Mouse (Mus musculus): Measurements from ENCODE around the gene Sh3bp1. TPM values are rescaled to one million over a fixed set of nuclear protein-coding genes. Genes with fewer than 3 reads are reported as not detected.
"Not testable (repeated sequence)": the region's sequence is repeated elsewhere in the genome, so short reads cannot be mapped to it uniquely, and the experiment has no call there.

Sh3bp1 gene
- polyA plus RNA-seq, 1 experiment from 2014 or later = 34.8 TPM

DNA sequence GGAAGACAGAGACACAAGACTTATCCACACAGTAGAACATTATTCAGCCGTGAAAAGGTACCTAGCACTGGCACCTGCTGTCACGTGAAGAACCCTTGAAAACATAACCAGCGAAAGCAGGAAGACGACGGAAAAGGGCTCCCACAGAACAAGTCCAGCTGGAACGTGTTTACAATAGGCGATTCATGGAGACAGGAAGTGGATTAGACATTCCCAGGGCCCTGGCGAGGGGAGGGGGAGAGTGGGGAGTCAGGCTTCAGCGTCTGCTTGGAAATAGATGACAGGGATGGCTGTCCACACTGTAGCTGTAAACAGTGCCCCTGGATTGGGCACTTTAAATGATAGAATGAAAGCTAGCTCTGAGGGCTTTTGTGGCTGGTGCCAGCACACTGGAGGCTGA is 31.2 kb upstream of the Sh3bp1 start:
- Histone ChIP-seq H3K4me2 (no peak overlapping the region; the same call in 1 of the 2 replicates), H3K27me3 (replicated peaks) (no peaks in the 10 kb centered on the region), H3K9ac (no peak overlapping the region), H3K36me3 (no peaks in the 10 kb centered on the region), H3K4me3 (replicated peaks) (no peak overlapping the region), H3K27ac (peak overlapping the region; percentile 91), H3K4me1 (peaks cover 22% of the 10 kb centered on the region), H3K9me3 (no peaks in the 10 kb centered on the region)
- 9% methylated on average over 9 of the region's 9 CpGs for WGBS
- ATAC-seq (ENCODE audit: insufficient read depth, low FRiP score, low read depth) = peak; percentile 65

DNA sequence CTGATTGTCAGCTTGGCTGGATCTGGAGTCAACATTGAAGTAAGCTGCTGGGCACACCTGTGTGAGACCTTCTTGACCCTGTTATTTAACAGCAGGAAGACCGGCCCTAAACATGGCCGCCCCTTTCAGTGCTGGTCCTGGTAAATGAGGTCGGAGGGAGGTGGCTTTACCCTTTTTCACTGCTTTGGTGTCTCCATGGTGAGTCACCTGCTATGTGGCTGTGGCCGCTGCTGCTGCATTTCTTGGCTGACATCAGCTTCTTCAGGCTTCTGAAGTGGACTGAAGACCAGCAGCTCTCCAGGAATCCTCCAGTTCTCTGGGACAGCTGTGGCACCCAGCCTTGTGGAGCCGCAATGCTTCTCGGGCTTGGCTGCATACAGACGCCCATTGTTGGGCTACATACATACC is 30.7 kb upstream of the Sh3bp1 start:
- peak; percentile 52; the same call in 1 of the 2 replicates for ATAC-seq (ENCODE audit: insufficient read depth, low FRiP score, low read depth)
- H3K4me1 ChIP-seq = peaks cover 18% of the 10 kb centered on the region
- no peaks in the 10 kb centered on the region for H3K27me3 ChIP-seq (replicated peaks)
- peak overlapping the region; percentile 91 for H3K27ac ChIP-seq
- 40% methylated on average over 7 of the region's 7 CpGs for WGBS
- no peaks in the 10 kb centered on the region for H3K9me3 ChIP-seq
- no peak overlapping the region for H3K9ac ChIP-seq
- no peak overlapping the region; the same call in 1 of the 2 replicates for H3K4me2 ChIP-seq
- H3K4me3 ChIP-seq (replicated peaks) = no peak overlapping the region
- no peaks in the 10 kb centered on the region for H3K36me3 ChIP-seq

DNA sequence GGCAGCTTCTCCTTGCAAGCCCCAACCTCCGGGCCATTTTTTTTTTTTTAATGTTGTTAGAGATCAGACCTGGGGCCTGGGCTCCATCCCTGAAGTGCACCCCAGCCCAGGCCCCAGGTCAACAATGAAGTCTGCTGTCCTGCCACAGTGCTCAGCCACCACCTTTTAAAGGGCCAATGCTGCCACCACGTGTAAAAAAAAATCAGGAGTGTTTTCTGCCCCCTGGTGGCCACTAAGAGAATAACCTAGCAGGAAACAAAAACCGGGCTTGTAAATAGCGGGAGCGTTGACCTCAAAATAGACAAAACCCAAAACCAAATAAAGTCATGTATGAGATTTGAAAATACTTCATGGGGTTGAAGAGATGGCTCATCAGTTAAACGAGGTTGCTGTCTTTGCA is 29.8 kb upstream of the Sh3bp1 start:
- H3K36me3 ChIP-seq = no peaks in the 10 kb centered on the region
- H3K4me3 ChIP-seq (replicated peaks) = no peak overlapping the region
- peaks cover 16% of the 10 kb centered on the region for H3K4me1 ChIP-seq
- no peaks in the 10 kb centered on the region for H3K27me3 ChIP-seq (replicated peaks)
- H3K9ac ChIP-seq = no peak overlapping the region
- WGBS = 27% methylated on average over 6 of the region's 6 CpGs
- no peak overlapping the region for H3K4me2 ChIP-seq
- ATAC-seq (ENCODE audit: insufficient read depth, low FRiP score, low read depth) = no peak
- H3K27ac ChIP-seq = no peak overlapping the region
- H3K9me3 ChIP-seq = no peaks in the 10 kb centered on the region

DNA sequence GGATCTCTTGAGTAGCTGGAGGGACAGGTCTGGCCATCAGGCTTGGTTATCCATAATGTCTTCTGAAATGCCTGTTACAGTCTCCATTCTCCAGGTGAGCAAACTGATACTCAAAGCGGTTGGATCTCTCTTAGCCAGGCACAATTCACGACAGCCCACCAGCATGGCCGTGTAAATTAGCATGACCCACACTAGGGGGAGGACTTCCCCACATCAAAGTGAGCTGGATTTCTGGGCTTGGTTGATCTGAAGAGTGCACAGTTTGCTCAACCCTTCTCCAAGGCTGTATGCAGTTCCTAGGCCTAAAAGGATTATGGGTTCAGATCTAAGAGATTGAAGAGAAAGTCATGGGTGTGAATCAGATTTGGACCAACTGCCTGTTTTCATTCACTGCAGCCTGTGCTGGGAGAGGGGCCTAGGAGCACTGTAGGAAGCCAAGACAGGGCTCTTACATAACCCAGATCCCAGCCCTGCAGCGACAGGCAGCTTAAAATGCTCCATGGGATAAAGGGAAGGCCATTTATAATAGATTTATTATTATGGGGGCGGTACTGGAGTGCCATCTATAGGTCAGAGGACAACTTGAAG is 27.5 kb upstream of the Sh3bp1 start:
- WGBS = 35% methylated on average over 5 of the region's 5 CpGs
- H3K27ac ChIP-seq = no peak overlapping the region

DNA sequence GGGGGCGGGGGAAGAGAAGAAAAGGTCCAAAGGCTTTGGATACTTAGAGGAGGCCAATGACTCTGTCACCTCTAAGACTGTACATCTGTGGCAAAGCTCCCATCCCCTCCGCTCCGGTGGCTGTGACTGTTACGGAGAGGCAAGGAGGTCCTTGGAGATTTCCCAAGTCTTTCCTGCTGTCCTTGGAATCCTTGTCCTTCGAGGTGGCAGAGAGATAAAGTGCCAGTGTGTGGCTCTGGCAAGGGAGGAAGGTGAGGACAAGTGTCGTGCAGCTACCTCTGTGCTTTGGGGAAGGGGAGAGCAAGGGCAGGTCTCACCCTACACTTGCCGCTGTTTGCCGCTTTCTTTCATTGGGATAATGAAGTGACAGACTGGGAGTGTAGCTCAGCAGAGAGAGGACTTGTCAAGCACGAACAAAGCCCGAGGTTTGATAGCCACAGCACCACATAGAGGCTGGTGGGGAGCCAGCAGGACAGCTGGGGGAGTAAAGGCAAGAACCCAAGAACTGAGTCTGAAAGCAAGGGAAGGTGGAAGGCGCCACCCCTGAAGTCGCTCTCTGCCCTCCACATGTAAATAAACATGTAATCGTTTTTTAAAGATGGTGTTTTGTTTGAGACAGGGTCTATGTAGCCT is 25.6 kb upstream of the Sh3bp1 start:
- Histone ChIP-seq H3K27me3 (replicated peaks) (no peaks in the 10 kb centered on the region), H3K9ac (no peak overlapping the region), H3K4me1 (peaks cover 19% of the 10 kb centered on the region), H3K4me2 (no peak overlapping the region), H3K27ac (no peak overlapping the region), H3K9me3 (no peaks in the 10 kb centered on the region), H3K36me3 (no peaks in the 10 kb centered on the region), H3K4me3 (replicated peaks) (no peak overlapping the region)
- WGBS = 56% methylated on average over 13 of the region's 13 CpGs
- ATAC-seq (ENCODE audit: insufficient read depth, low FRiP score, low read depth) = no peak

More for the DNA sequence above, 27.5 kb upstream of the Sh3bp1 start:
- Histone ChIP-seq H3K4me2 (no peak overlapping the region), H3K36me3 (no peaks in the 10 kb centered on the region), H3K4me1 (peaks cover 27% of the 10 kb centered on the region), H3K9ac (no peak overlapping the region), H3K27me3 (replicated peaks) (no peaks in the 10 kb centered on the region), H3K4me3 (replicated peaks) (no peak overlapping the region), H3K9me3 (no peaks in the 10 kb centered on the region)
- no peak for ATAC-seq (ENCODE audit: insufficient read depth, low FRiP score, low read depth)

DNA sequence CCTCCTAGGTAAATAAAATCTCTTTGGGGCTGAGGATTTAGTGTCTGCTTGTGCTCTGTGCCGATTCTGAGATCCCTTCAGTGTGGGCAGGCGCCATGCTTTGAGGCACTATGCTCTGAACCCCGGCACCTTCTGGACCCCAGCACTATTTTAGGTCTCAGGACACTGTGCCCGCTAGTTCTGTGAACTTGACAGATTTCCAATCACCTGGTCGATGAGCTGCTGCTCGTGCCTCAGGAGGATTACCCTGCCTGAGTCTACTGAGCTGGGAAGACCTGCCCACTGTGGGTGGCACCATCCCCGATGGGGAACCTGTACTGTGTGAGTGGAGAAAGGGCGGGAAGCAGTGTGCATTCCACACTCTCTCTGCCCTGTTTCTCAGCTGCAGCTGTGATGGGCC is 24.6 kb upstream of the Sh3bp1 start:
- ATAC-seq (ENCODE audit: insufficient read depth, low FRiP score, low read depth) = no peak
- Histone ChIP-seq H3K36me3 (peaks cover 4% of the 10 kb centered on the region; the same call in 1 of the 2 replicates), H3K4me3 (replicated peaks) (no peak overlapping the region), H3K27me3 (replicated peaks) (no peaks in the 10 kb centered on the region), H3K4me1 (peaks cover 28% of the 10 kb centered on the region), H3K27ac (peak overlapping the region; percentile 99), H3K4me2 (no peak overlapping the region), H3K9ac (no peak overlapping the region), H3K9me3 (no peaks in the 10 kb centered on the region)
- 60% methylated on average over 8 of the region's 8 CpGs for WGBS

DNA sequence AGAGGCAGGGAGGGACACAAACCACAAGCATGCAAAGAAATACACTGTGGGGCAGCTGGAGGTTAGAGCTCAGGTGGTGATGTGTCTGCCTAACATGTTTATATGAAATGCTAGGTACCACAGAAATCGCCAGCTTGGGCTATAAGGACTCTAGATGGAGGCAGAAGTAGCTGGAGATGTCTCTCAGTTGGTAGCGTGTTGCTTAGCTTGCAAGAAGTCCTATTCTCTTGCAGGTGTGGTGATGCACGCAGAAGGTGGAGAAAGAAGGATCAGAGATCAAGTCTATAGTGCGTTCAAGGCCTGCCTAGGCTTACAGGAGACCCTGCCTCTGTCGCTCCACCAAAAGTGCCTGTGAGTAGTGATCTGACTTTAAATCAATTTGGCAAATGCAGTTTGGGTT is 24.0 kb upstream of the Sh3bp1 start:
- peak overlapping the region; percentile 71 for H3K4me2 ChIP-seq
- no peaks in the 10 kb centered on the region for H3K9me3 ChIP-seq
- peaks cover 33% of the 10 kb centered on the region for H3K4me1 ChIP-seq
- WGBS = 72% methylated on average over 5 of the region's 5 CpGs
- peaks cover 6% of the 10 kb centered on the region; the same call in 1 of the 2 replicates for H3K36me3 ChIP-seq
- no peak overlapping the region for H3K9ac ChIP-seq
- H3K27me3 ChIP-seq (replicated peaks) = no peaks in the 10 kb centered on the region
- H3K27ac ChIP-seq = peak overlapping the region; percentile 99
- ATAC-seq (ENCODE audit: insufficient read depth, low FRiP score, low read depth) = no peak
- no peak overlapping the region for H3K4me3 ChIP-seq (replicated peaks)

DNA sequence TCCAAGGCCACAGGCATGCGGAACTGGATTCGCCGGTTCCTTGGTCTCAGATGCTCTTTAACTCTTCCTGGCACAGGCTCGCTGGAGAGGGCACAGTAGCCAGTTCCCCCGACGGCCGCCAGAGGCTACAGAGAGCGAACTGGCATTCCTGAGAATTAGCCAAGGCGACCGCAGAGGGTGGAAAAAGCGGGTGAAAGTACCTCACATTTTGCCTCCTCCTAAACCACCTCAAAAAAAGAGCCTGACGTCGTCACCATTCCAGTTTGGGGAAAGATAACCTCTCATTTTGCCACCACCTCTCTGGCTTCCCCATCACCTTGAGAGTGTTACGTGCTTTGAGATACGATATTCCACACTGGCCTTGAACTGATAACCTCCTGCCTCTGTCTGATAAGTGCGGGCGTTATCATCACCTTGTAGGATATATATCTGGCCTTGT is 23.3 kb upstream of the Sh3bp1 start:
- peak overlapping the region; percentile 37 for H3K9ac ChIP-seq
- peak; percentile 54 for ATAC-seq (ENCODE audit: insufficient read depth, low FRiP score, low read depth)
- H3K36me3 ChIP-seq = peaks cover 10% of the 10 kb centered on the region; the same call in 1 of the 2 replicates
- H3K9me3 ChIP-seq = no peaks in the 10 kb centered on the region
- peak overlapping the region; percentile 81 for H3K4me3 ChIP-seq (replicated peaks)
- WGBS = 3% methylated on average over 17 of the region's 17 CpGs
- H3K27me3 ChIP-seq (replicated peaks) = no peaks in the 10 kb centered on the region
- peaks cover 34% of the 10 kb centered on the region for H3K4me1 ChIP-seq
- peak overlapping the region; percentile 99 for H3K27ac ChIP-seq
- H3K4me2 ChIP-seq = peak overlapping the region; percentile 71

DNA sequence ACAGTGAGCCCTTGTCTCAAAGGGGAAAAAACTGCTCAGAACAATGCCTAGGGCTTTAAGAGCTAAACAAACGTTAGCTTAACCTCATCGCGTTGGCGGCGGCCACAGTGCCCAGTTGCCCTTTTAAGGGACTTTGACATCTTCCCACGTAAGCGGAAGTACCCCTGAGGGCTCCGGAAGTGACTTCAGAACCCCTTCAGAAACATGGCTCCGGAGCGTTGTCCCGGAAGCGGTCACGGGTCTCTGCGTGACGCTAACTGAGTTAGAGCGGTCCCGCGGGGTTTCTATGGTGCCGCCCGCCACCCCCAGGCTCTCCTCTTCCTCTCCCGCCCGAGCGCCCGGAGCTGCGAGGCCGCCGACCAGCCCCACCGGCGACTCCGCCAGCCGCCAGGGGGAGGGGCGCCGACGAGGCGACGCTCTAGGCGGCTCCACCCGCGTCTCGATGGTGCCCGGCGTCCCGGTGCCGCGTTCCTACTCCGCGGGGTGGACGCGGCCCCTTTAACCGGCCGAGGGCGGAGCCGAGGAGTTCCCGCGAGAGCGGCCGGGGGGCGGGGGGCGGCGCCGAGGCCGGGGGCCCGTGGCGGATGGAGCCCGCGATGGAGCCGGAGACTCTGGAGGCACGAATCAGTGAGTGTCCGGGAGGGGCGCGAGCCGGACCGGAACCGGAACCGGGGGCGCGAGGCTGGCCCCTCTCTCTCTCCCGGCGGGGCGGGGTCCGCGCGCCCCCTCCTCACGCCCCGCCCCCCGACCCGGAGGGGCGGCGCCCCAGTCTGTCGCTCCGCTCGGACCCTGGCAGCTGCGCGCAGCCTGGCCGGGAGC is 22.4 kb upstream of the Sh3bp1 start, which contains the start of gene Gga1:
TSS of gene Gga1 (plus strand) at position 200 of the 819 bp plus-strand sequence.
- peaks cover 34% of the 10 kb centered on the region for H3K4me1 ChIP-seq
- peak within 1 kb of the TSS; percentile 81 for H3K4me3 ChIP-seq (replicated peaks)
- ATAC-seq (ENCODE audit: insufficient read depth, low FRiP score, low read depth) = peak; percentile 88
- H3K4me2 ChIP-seq = peak within 1 kb of the TSS; percentile 71
- H3K27me3 ChIP-seq (replicated peaks) = no peaks in the 10 kb centered on the region
- peak within 1 kb of the TSS; percentile 99 for H3K27ac ChIP-seq
- under 1% methylated on average over 66 of the region's 95 CpGs for WGBS
- H3K9ac ChIP-seq = peak within 1 kb of the TSS; percentile 84
- H3K36me3 ChIP-seq = peaks cover 18% of the 10 kb centered on the region
- H3K9me3 ChIP-seq = no peaks in the 10 kb centered on the region

DNA sequence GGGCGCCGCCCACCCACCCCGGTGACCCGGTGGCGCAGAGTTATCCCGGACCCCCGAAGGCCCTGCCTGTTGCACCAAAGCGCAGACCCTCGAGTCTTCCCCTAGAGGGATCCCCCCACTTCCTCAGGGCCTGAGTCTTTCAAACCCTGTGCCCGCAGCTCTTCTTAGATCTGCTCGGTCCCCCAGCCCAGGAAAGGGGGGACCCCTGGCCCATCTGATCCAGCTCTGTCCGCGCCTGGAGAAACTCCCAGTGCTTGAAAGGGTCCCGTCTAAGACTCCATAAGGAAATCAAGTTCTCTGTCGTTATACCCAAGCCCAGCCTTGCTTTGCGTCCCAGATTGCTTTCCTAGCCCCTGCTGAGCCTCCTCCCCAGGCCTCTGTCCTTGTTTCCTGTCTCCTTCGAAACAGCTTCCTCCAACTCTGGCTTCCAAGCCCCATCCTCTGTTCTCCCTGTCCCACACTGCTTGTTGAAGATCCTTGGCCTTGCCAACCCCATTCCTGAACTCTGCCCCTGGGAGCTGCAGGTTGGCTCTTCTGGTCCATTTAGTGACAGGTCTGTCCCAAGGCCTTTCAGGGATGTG is 21.7 kb upstream of the Sh3bp1 start:
- Histone ChIP-seq H3K4me3 (replicated peaks) (peak overlapping the region; percentile 81), H3K4me1 (peaks cover 34% of the 10 kb centered on the region), H3K9me3 (no peaks in the 10 kb centered on the region), H3K27me3 (replicated peaks) (no peaks in the 10 kb centered on the region), H3K9ac (peak overlapping the region; percentile 84), H3K4me2 (peak overlapping the region; percentile 71), H3K36me3 (peaks cover 21% of the 10 kb centered on the region), H3K27ac (peak overlapping the region; percentile 99)
- 0% methylated on average over 17 of the region's 17 CpGs for WGBS
- peak; percentile 4; the same call in 1 of the 2 replicates for ATAC-seq (ENCODE audit: insufficient read depth, low FRiP score, low read depth)

DNA sequence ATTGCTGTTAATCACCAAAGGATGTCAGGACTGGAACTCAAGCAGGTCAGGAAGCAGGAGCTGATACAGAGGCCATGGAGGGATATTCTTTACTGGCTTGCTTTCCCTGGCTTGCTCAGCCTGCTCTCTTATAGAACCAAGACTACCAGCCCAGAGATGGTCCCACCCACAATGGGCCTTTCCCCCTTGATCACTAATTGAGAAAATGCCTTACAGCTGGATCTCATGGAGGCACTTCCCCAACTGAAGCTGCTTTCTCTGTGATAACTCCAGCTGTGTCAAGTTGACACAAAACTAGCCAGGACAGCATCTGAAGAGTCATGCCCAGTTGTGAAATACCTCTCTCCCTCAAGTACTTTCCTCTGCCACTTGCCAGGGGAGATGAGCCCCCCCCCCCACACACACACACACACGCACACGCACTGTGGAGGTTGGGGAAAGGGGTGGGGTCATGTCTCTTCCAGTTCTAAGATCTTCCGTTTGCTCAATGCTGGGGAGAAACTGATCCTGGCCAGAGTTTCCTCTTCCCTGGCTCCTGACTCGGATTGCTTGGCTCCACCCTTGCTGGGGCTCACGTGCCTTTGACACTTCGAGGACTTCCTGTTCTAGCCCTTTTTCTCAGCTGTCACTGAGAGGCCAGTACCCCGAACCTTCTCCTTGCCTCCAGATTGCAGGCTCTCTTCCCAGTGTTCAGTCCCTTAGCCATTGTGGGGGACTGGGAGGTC is 20.6 kb upstream of the Sh3bp1 start:
- peaks cover 36% of the 10 kb centered on the region for H3K4me1 ChIP-seq
- peak overlapping the region; percentile 14 for H3K4me2 ChIP-seq
- H3K27ac ChIP-seq = peak overlapping the region; percentile 99
- H3K9ac ChIP-seq; H3K27me3 ChIP-seq (replicated peaks); H3K9me3 ChIP-seq; ATAC-seq (ENCODE audit: insufficient read depth, low FRiP score, low read depth); H3K4me3 ChIP-seq (replicated peaks): not testable (repeated sequence)
- WGBS = 32% methylated on average over 7 of the region's 7 CpGs
- H3K36me3 ChIP-seq = peaks cover 32% of the 10 kb centered on the region

Data from stomach, embryonic 15.5 days (tissue).